Mouse (Mus musculus) 3T3-L1 (cell line): Measurements from ENCODE around the gene Gm20388.
"Not testable (repeated sequence)": the region's sequence is repeated elsewhere in the genome, so short reads cannot be mapped to it uniquely, and the experiment has no call there.

Source experiments
- DNase-seq: peaks from one replicate; pipeline ENCODE4 v3.0.0-alpha.2; 2015; ENCODE audit warnings: low read depth, low spot score

Gene Gm20388

DNA sequence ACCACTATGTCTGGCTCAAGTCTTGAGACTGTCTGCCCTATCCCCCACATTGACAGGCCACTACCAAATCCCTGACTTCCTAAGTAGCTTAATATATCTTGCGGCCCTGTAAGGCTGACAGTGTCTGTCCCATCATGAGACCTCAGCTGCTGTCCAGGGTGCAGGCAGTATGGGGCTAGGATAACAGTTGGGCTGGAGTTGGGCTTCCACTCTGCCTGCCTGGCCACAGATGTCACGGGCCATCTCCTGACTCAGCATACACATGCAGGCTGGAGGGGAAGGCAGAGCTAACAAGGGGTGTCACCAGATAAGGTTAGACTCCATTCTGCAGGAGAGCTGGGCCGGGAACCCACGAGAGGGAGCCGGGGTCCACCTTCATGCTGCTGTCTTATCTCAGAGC lies 3596.5 kb downstream of the Gm20388 start:
- no peak for DNase-seq

DNA sequence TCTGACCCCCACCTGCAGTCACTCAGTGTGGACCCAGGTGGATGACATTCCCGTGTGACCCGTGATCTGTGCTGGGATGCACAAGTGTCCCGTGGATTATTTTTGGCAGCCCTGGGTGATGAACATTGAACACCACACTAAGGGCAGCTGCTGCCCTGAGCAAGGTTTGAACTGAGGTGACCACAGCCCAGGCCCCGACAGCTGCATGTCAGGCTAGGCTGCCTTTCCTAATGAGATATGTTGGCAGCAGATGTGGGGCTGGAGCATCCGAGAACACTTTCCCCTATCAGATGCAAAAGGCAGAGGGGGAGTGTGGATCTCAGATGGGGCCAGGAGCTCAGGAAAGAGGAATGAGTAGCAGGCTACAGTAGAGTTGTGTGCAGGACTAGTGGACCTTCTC lies 3600.2 kb downstream of the Gm20388 start:
- DNase-seq, result no peak

DNA sequence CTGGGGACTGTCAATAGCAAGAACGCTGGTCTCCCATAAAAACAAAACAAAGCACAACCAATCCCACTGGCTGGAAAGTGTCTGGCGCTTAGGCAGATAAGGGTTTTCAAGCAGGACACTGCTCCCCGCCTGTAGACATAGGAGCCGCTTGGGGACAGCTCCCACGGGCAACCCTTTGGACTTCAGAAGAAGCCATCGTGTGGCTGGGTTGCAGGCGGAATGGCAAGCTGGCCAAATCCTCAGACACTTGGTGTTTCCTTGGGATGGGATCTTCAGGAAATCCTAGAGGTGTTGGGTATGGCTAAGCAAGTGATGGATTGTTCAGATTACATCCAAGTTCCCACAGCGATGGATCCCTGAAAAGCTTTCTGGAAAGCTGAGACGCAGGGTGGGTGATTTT lies 3603.5 kb downstream of the Gm20388 start:
- DNase-seq, result no peak

DNA sequence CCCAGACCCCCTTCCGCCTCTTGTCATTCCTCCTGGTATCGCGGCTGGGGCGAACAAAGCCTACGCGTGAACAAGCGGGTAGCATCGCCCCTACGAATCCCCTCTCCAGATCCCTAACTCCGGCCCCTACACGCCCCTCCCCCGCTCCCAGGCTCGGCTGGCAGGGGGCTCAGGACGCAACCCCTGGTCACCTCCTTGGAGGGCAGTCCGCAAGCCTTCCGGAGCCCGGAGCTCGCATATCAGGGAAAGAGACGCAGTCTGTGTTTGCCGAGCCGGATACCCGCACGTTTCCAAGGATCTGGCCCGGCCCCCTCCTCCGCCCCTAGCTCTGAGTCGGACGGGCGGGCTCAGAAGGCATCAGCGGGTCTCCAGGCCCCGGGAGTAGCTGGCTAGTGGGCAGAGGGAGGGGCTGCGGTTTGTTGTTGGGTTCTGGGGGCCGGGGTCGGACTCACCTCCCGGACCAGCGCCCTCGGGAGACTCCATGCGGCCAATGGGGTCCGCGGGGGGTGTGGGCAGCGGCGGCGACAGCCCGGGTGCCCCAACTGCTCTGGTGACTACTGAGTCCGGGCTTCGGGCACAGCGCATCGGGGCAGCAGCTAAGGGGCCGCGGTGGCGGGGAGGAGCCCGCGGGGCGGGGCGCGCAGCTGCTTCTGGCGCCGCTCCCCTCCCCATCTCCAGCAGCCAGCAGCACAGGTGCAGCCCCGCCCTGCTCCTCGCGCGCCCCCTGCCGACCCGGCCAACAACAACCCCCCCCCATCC lies 3604.3 kb downstream of the Gm20388 start, which contains the start of gene Dbndd1:
Gene Dbndd1, minus strand, starts transcription at position 683 of the 759 bp plus-strand sequence.
- no peak for DNase-seq

DNA sequence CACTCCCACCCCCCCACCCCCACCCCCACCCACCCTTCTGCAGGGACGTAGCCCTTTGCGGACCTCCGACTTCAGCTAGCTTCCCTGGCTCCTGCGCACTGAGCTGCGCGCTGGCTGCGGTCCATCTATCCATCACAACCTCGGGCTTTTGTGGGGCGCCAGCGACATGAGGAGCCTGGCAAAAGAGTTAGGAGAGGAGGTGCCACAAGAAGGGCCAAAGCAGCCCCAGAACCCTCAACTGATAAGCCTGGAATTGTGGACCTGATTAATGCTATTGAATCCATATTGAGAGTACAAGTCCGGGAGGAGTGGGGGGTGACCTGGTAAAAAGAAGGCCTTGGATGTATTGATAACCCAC lies 3604.9 kb downstream of the Gm20388 start:
- no peak for DNase-seq

DNA sequence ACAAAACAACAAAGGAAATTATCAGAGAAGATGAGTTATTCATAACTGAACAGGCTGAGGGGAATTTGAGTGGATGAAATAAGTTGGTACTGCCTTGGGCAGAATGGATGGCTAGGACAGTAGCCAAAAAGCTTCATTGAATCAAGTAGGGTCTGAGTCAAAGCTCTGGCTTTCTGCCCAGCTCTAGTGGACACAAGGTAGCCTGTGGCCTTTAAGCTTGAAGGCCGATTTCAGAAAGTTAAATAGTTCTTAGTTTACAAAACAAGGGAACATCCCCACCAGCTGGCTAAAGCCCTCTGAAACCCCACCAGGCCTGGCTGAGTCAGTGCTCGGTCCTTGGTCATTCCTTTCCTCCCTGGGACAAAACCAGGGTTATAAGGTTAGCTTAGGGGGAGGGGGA lies 3606.0 kb downstream of the Gm20388 start:
- DNase-seq, result peak; percentile 98

DNA sequence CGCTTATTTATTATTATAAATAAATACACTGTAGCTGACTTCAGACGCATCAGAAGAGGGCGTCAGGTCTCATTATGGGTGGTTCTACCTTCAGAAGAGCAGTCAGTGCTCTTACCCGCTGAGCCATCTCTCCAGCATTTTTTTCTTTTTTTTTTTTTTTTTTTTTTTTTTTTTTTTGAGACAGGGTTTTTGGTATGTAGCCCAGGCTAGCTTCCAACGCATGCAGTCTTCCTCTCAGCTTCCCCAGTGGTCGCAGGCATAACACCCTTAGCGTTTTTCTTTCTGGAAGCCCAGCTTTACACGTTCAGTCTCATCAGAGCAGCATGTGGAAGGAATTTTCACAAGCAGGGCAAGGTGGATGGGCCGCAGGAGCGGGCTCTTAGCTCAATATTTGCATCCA lies 3607.5 kb downstream of the Gm20388 start:
- no peak for DNase-seq

DNA sequence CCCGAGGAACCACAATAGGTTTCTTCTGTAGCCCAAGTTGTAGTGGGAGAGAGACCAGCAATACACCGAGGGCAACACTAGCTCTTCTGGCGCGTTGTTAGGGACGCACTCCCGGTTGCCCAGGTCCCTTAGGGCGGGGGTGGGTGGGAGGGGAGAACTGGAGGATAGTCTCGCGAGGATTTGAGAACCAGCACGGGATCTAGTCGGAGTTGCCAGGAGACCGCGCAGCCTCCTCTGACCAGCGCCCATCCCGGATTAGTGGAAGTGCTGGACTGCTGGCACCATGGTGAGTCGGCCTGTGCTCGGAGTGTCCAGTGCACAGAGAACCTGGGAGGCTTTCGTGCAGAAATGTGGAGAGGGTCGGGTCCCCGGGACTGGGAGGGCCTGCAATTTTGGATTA lies 3608.0 kb downstream of the Gm20388 start, which contains the start of gene Gas8:
Gene Gas8, plus strand, starts transcription at position 168 of the 400 bp plus-strand sequence.
- peak; percentile 95 for DNase-seq

DNA sequence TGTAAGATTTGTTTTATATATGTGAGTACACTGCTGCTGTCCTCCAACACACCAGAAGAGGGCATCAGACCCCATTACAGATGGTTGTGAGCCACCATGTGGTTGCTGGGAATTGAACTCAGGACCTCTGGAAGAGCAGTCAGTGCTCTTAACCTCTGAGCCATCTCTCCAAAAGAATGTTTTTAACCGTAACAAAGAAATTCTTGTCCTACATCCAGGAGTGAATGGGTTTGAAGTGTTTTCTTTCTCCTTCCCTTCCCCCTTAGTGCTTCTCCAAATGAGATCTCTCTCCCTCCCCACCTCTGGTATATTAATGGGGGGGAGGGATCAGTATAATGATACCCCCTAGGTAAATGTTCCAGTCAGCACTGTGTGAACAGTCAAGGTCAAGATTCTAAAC lies 3609.4 kb downstream of the Gm20388 start:
- not testable (repeated sequence) for DNase-seq

DNA sequence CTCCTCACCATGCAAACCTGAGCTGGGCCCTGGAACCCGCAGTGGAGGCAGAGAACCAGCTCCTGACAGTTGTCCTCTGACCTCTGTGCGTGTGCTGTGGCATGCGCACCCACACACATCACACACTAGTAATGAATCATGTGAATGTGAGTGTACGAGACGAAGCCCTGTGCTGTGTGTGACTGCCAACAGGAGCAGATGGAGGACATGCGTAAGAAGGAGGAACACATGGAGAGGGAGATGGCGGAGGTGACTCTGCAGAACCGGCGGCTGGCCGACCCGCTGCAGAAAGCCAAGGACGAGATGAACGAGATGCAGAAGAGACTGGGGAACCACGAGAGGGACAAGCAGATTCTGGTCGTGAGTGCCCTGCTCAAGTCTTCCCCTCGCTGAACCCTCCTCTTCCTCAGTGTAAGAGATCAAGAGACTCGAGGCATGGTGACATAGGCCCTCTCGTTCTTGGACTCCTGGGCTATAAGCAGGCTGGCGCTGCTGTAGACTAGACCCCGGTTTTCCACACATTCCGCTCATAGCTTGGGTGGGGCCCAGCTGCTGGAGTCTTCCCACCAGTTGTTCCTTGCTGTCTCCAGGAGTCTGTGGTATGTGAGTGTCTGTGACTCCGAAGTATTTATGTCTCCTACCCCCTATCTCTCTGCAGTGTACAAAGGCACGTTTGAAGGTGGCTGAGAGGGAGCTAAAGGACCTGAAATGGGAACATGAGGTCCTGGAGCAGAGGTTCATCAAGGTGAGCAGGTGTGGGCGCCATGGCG lies 3617.3 kb downstream of the Gm20388 start:
- DNase-seq, result no peak

DNA sequence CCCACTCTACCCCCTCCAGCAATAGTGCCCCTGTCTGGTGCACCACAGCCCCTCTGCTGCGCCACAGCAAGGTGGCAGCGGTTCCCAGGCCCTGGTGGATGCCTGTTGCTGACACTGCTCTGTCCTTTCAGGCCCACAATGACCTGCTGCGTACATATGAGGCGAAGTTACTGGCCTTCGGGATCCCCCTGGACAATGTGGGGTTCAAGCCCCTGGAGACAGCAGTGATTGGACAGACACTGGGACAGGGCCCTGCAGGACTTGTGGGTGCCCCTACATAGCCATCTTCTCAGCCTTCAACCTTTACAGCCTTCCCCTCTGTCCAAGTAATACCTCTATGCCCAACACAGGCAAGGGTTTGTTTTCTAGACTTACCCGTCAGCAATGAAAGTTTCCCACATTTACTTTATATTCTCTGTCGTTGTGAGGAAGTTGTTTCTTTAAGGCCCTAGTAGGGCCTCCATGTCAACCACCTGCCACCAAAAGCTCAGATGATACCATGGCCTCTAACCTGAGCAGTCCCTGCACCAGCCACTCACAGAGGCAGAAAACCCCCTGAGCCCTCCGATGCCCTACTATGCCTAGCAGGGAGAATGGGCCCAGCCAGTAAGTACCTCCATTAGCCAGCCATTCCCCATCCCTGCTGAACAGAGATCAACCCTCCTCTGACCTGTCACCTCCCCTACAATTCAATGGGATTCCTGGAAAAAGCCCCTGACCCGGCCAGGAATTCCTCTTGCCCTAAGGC lies 3625.8 kb downstream of the Gm20388 start:
- no peak for DNase-seq

DNA sequence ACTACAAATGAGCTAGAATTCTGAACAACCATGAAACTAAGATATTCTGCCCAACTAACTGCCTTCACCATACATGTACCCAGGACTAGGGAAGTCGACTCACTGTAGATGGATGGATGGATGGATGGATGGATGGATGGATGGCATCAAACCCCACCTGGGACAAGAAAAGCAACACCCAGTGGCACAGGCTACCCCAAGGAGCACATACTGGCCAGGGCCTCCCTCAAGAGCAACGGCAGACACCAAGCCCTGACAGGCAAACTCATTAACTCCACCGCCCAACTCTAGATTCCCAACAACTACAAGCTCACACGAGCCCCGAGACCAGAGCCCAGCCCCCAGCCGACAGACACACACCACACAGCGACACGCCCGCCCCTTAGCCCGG lies 3626.3 kb downstream of the Gm20388 start:
- DNase-seq, result no peak

DNA sequence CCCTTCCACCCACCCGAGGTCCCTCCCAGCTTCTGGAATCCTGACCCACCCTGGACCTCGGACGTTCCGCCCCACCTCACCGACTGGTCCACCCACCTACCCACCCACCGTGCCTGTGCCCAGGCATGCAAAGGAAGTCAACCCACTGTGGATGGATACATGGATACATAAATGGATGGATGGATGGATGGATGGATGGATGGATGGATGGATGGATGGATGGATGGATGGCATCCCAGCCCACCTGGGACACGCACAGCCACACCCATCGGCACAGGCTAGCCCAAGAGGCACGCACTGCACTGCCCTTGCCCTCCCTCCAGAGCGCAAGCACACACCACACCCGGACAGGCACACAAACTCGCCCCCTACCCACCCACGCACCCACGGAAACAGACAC lies 3627.0 kb downstream of the Gm20388 start:
- not testable (repeated sequence) for DNase-seq

DNA sequence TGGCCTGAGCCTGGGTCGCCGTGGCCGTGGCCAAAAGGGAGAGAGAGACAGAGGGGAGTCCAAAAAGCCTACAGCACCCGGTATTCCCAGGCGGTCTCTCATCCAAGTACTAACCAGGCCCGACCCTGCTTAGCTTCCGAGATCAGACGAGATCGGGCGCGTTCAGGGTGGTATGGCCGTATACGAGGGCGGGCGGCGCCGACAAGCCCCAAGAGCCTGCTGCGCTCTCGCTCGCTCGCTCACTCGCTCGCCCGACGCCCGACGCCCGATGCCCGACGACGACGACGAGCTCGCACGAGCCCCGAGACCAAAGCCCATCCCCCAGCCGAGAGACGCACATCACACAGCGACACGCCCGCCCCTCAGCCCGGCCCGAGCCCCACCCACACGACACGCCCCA lies 3653.6 kb downstream of the Gm20388 start:
- DNase-seq, result not testable (repeated sequence)

DNA sequence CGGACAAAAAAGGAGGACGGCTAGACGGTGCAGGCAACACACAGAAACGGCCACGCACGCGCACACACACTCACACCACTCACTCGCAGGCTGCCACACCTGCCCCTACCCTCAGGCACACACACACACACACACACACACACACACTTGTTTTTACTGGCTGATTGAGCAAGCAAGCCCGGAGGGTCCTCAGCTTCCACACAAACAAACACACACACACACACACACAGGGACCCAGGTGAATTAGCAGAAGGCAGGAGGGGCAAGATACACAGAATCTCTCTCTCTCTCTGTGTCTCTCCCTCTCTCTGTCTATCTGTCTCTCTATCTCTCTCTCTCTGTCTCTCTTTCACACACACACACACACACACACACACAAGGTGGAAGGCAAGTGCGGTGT lies 3664.7 kb downstream of the Gm20388 start:
- DNase-seq, result not testable (repeated sequence)

DNA sequence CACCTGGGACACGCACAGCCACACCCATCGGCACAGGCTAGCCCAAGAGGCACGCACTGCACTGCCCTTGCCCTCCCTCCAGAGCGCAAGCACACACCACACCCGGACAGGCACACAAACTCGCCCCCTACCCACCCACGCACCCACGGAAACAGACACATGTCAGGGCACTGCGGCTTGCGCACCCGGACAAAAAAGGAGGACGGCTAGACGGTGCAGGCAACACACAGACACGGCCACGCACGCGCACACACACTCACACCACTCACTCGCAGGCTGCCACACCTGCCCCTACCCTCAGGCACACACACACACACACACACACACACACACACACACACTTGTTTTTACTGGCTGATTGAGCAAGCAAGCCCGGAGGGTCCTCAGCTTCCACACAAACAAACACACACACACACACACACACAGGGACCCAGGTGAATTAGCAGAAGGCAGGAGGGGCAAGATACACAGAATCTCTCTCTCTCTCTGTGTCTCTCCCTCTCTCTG lies 3690.1 kb downstream of the Gm20388 start:
- DNase-seq, result not testable (repeated sequence)

DNA sequence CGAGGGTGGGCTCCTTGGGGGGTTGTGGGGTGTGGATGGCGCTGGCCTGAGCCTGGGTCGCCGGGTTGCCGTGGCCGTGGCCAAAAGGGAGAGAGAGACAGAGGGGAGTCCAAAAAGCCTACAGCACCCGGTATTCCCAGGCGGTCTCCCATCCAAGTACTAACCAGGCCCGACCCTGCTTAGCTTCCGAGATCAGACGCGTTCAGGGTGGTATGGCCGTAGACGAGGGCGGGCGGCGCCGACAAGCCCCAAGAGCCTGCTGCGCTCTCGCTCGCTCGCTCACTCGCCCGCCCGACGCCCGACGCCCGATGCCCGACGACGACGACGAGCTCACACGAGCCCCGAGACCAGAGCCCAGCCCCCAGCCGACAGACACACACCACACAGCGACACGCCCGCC lies 3690.8 kb downstream of the Gm20388 start:
- DNase-seq, result not testable (repeated sequence)

DNA sequence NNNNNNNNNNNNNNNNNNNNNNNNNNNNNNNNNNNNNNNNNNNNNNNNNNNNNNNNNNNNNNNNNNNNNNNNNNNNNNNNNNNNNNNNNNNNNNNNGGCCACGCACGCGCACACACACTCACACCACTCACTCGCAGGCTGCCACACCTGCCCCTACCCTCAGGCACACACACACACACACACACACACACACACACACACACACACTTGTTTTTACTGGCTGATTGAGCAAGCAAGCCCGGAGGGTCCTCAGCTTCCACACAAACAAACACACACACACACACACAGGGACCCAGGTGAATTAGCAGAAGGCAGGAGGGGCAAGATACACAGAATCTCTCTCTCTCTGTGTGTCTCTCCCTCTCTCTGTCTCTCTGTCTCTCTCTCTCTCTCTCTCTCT lies 3702.0 kb downstream of the Gm20388 start:
- not testable (repeated sequence) for DNase-seq

DNA sequence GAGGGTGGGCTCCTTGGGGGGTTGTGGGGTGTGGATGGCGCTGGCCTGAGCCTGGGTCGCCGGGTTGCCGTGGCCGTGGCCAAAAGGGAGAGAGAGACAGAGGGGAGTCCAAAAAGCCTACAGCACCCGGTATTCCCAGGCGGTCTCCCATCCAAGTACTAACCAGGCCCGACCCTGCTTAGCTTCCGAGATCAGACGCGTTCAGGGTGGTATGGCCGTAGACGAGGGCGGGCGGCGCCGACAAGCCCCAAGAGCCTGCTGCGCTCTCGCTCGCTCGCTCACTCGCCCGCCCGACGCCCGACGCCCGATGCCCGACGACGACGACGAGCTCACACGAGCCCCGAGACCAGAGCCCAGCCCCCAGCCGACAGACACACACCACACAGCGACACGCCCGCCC lies 3712.9 kb downstream of the Gm20388 start:
- not testable (repeated sequence) for DNase-seq

DNA sequence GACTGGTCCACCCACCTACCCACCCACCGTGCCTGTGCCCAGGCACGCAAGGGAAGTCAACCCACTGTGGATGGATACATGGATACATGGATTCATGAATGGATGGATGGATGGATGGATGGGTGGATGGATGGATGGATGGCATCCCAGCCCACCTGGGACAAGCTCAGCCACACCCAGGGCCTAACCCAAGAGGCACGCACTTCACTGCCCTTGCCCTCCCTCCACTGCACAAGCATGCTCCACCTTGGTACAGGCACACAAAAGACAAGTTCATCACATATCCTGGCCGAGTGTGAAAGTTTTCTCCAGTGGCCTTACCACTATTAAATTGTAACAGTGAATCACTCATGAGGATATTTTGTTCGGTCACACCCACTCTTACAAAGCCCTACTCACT lies 3713.6 kb downstream of the Gm20388 start:
- DNase-seq, result no peak

DNA sequence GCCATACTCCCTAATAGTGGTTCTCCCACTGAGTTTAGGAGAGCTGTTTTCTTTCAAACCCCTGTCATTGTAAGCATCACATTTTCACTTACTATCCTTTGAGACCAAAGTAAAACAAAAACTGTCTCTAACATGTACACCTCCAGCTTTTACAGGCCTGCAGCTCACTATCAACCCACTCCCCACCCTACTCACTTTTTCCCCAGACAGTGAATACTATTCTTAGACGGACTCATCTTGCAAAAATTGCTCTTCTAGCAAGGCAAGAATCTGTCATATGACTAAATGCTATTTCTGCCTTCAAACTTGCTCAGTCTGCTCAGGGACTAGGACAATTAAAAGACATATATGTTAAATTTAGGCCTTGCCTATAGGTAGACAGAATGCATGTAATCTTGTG lies 3714.1 kb downstream of the Gm20388 start:
- no peak for DNase-seq

DNA sequence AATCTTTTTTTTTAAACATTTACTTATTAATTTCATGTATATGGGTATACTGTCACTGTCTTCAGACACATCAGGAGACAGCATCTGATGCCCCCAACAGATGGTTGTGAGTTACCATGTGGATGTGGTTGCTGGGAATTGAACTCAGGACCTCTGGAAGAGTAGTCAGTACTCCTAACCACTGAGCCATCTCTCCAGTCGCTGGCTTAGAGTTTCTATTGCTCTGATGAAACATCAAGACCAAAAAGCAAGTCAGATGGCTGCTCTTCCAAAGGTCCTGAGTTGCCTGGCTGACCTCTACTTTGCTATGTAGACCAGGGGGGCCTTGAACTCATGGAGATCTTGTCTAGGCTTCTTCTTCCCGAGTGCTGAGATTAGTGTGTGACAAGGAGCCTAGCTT lies 3715.1 kb downstream of the Gm20388 start:
- DNase-seq, result peak; percentile 29
